Mouse (Mus musculus): Measurements from ENCODE around the gene Samm50. TPM values are rescaled to one million over a fixed set of nuclear protein-coding genes. Genes with fewer than 3 reads are reported as not detected.

The Samm50 gene
- polyA plus RNA-seq, 1 experiment = 2.2 TPM

GRCm38 (mm10) chr15:84178733-84179132 is 13.3 kb upstream of the Samm50 start:
- peaks cover 5% of the 10 kb centered on the region; the same call in 1 of the 2 replicates for H3K36me3 ChIP-seq (ENCODE audit: control insufficient read depth)
- no peaks in the 10 kb centered on the region for H3K4me1 ChIP-seq (ENCODE audit: control insufficient read depth)
- no peak overlapping the region for H3K4me3 ChIP-seq (replicated peaks)
- H3K9me3 ChIP-seq (ENCODE audit: control insufficient read depth, low read length) = no peaks in the 10 kb centered on the region
- peaks cover 18% of the 10 kb centered on the region for H3K27me3 ChIP-seq (ENCODE audit: control insufficient read depth)
- TF ChIP-seq GATA1 (IDR thresholded peaks at IDR 0.05; ENCODE audit: low read length) (no peak), TAL1 (IDR thresholded peaks at IDR 0.05; ENCODE audit: low read length) (no peak)

GRCm38 (mm10) chr15:84182000-84182399 is 10.0 kb upstream of the Samm50 start:
- Histone ChIP-seq H3K9me3 (ENCODE audit: control insufficient read depth, low read length) (no peaks in the 10 kb centered on the region), H3K4me1 (ENCODE audit: control insufficient read depth) (peaks cover 1% of the 10 kb centered on the region; the same call in 1 of the 2 replicates), H3K4me3 (replicated peaks) (no peak overlapping the region), H3K36me3 (ENCODE audit: control insufficient read depth) (no peaks in the 10 kb centered on the region; the same call in 1 of the 2 replicates), H3K27me3 (ENCODE audit: control insufficient read depth) (peaks cover 21% of the 10 kb centered on the region)
- no peak for TF ChIP-seq TAL1 (IDR thresholded peaks at IDR 0.05; ENCODE audit: low read length)
- TF ChIP-seq GATA1 (IDR thresholded peaks at IDR 0.05; ENCODE audit: low read length) = no peak

GRCm38 (mm10) chr15:84183967-84184366 is 8.1 kb upstream of the Samm50 start:
- H3K36me3 ChIP-seq (ENCODE audit: control insufficient read depth) = peaks cover 2% of the 10 kb centered on the region; the same call in 1 of the 2 replicates
- peaks cover 21% of the 10 kb centered on the region for H3K27me3 ChIP-seq (ENCODE audit: control insufficient read depth)
- no peaks in the 10 kb centered on the region for H3K9me3 ChIP-seq (ENCODE audit: control insufficient read depth, low read length)
- no peak overlapping the region for H3K4me3 ChIP-seq (replicated peaks)
- H3K4me1 ChIP-seq (ENCODE audit: control insufficient read depth) = peaks cover 1% of the 10 kb centered on the region; the same call in 1 of the 2 replicates
- TF ChIP-seq GATA1 (IDR thresholded peaks at IDR 0.05; ENCODE audit: low read length) (no peak), TAL1 (IDR thresholded peaks at IDR 0.05; ENCODE audit: low read length) (no peak)

GRCm38 (mm10) chr15:84186196-84186595 is 5.8 kb upstream of the Samm50 start:
- Histone ChIP-seq H3K27me3 (ENCODE audit: control insufficient read depth) (peaks cover 18% of the 10 kb centered on the region), H3K36me3 (ENCODE audit: control insufficient read depth) (peaks cover 2% of the 10 kb centered on the region; the same call in 1 of the 2 replicates), H3K4me3 (replicated peaks) (no peak overlapping the region), H3K4me1 (ENCODE audit: control insufficient read depth) (peaks cover 15% of the 10 kb centered on the region), H3K9me3 (ENCODE audit: control insufficient read depth, low read length) (no peaks in the 10 kb centered on the region)
- TF ChIP-seq TAL1 (IDR thresholded peaks at IDR 0.05; ENCODE audit: low read length) = no peak
- no peak for TF ChIP-seq GATA1 (IDR thresholded peaks at IDR 0.05; ENCODE audit: low read length)

- Histone ChIP-seq H3K4me1 (ENCODE audit: control insufficient read depth) (peaks cover 40% of the 10 kb centered on the region), H3K9me3 (ENCODE audit: control insufficient read depth, low read length) (no peaks in the 10 kb centered on the region), H3K36me3 (ENCODE audit: control insufficient read depth) (peaks cover 9% of the 10 kb centered on the region), H3K4me3 (replicated peaks) (no peak overlapping the region), H3K27me3 (ENCODE audit: control insufficient read depth) (peaks cover 2% of the 10 kb centered on the region)
- TF ChIP-seq GATA1 (IDR thresholded peaks at IDR 0.05; ENCODE audit: low read length) (no peak), TAL1 (IDR thresholded peaks at IDR 0.05; ENCODE audit: low read length) (no peak)
Measured at GRCm38 (mm10) chr15:84188887-84189530, 3.0 kb upstream of the Samm50 start.

- Histone ChIP-seq H3K4me1 (ENCODE audit: control insufficient read depth) (peaks cover 38% of the 10 kb centered on the region), H3K9me3 (ENCODE audit: control insufficient read depth, low read length) (no peaks in the 10 kb centered on the region), H3K4me3 (replicated peaks) (no peak overlapping the region), H3K36me3 (ENCODE audit: control insufficient read depth) (peaks cover 17% of the 10 kb centered on the region), H3K27me3 (ENCODE audit: control insufficient read depth) (no peaks in the 10 kb centered on the region)
- no peak for TF ChIP-seq GATA1 (IDR thresholded peaks at IDR 0.05; ENCODE audit: low read length)
- no peak for TF ChIP-seq TAL1 (IDR thresholded peaks at IDR 0.05; ENCODE audit: low read length)
Measured at GRCm38 (mm10) chr15:84189881-84190280, 2.2 kb upstream of the Samm50 start.

GRCm38 (mm10) chr15:84191724-84192057 is 350 bp upstream of the Samm50 start:
- no peak for TF ChIP-seq GATA1 (IDR thresholded peaks at IDR 0.05; ENCODE audit: low read length)
- no peak for TF ChIP-seq TAL1 (IDR thresholded peaks at IDR 0.05; ENCODE audit: low read length)
- H3K27me3 ChIP-seq (ENCODE audit: control insufficient read depth) = no peaks in the 10 kb centered on the region
- peaks cover 42% of the 10 kb centered on the region for H3K4me1 ChIP-seq (ENCODE audit: control insufficient read depth)
- H3K4me3 ChIP-seq (replicated peaks) = peak overlapping the region; percentile 87
- H3K9me3 ChIP-seq (ENCODE audit: control insufficient read depth, low read length) = no peaks in the 10 kb centered on the region
- peaks cover 35% of the 10 kb centered on the region for H3K36me3 ChIP-seq (ENCODE audit: control insufficient read depth)

- Histone ChIP-seq H3K4me1 (ENCODE audit: control insufficient read depth) (peaks cover 29% of the 10 kb centered on the region), H3K27me3 (ENCODE audit: control insufficient read depth) (no peaks in the 10 kb centered on the region), H3K9me3 (ENCODE audit: control insufficient read depth, low read length) (no peaks in the 10 kb centered on the region), H3K36me3 (ENCODE audit: control insufficient read depth) (peaks cover 82% of the 10 kb centered on the region), H3K4me3 (replicated peaks) (no peak overlapping the region)
- TF ChIP-seq GATA1 (IDR thresholded peaks at IDR 0.05; ENCODE audit: low read length) (no peak), TAL1 (IDR thresholded peaks at IDR 0.05; ENCODE audit: low read length) (no peak)
Measured at GRCm38 (mm10) chr15:84196486-84197165, 4.6 kb downstream of the Samm50 start.

- no peaks in the 10 kb centered on the region for H3K27me3 ChIP-seq (ENCODE audit: control insufficient read depth)
- H3K36me3 ChIP-seq (ENCODE audit: control insufficient read depth) = peaks cover 96% of the 10 kb centered on the region
- peaks cover 59% of the 10 kb centered on the region for H3K4me1 ChIP-seq (ENCODE audit: control insufficient read depth)
- TF ChIP-seq TAL1 (IDR thresholded peaks at IDR 0.05; ENCODE audit: low read length) = no peak
- no peak for TF ChIP-seq GATA1 (IDR thresholded peaks at IDR 0.05; ENCODE audit: low read length)
- H3K4me3 ChIP-seq (replicated peaks) = no peak overlapping the region
- no peaks in the 10 kb centered on the region for H3K9me3 ChIP-seq (ENCODE audit: control insufficient read depth, low read length)
Measured at GRCm38 (mm10) chr15:84207327-84207726, 15.3 kb downstream of the Samm50 start.

All from erythroblast, embryonic 14.5 days (primary cell).